Mouse (Mus musculus) midbrain, embryonic 13.5 days (tissue): ENCODE measurements at regions not wholly inside any gene's neighbourhood (a gene's known extent, or its start where the extent isn't known, plus 50 kb on each side); places are given as distances from the start of the nearest gene placed in this dataset.
A peak's percentile ranks its signal among the peaks of the same experiment; 100 is the strongest.

ENCODE experiments used
- ATAC-seq: fragments of 200-750 bp; cut with Nextera tagmentation; 2 replicates; pipeline ENCODE4 v1.8.0; 2017; ENCODE audit warnings: mild to moderate bottlenecking, moderate TSS enrichment, moderate library complexity
- H3K27ac ChIP-seq: fragments of 300-500 bp; sonication (generic); 2 replicates; pipeline ENCODE4 v1.5.1; 2015; ENCODE audit warnings: inconsistent platforms, mild to moderate bottlenecking, moderate library complexity
- H3K27me3 ChIP-seq: fragments of 300-500 bp; sonication (generic); 2 replicates; pipeline ENCODE4 v1.6.1; 2015; ENCODE audit warnings: mild to moderate bottlenecking, inconsistent platforms
- H3K36me3 ChIP-seq: fragments of 300-500 bp; sonication (generic); 2 replicates; pipeline ENCODE4 v1.6.1; 2015; ENCODE audit warnings: mild to moderate bottlenecking, inconsistent platforms
- H3K4me1 ChIP-seq: fragments of 300-500 bp; sonication (generic); replicated peaks from 2 replicates; pipeline ENCODE4 v1.6.1; 2015; ENCODE audit warnings: inconsistent platforms
- H3K4me2 ChIP-seq: fragments of 300-500 bp; sonication (generic); replicated peaks from 2 replicates; pipeline ENCODE4 v1.6.1; 2015; ENCODE audit warnings: moderate library complexity, mild to moderate bottlenecking, inconsistent platforms
- H3K4me3 ChIP-seq: fragments of 300-500 bp; sonication (generic); replicated peaks from 2 replicates; pipeline ENCODE4 v1.5.1; 2015; ENCODE audit warnings: mild to moderate bottlenecking, inconsistent platforms
- H3K9ac ChIP-seq: fragments of 300-500 bp; sonication (generic); replicated peaks from 2 replicates; pipeline ENCODE4 v1.6.1; 2015; ENCODE audit warnings: mild to moderate bottlenecking, inconsistent platforms
- H3K9me3 ChIP-seq: fragments of 300-500 bp; sonication (generic); 2 replicates; pipeline ENCODE4 v1.6.1; 2016; ENCODE audit warnings: mild to moderate bottlenecking, inconsistent platforms
- WGBS: fragments of 180-500 bp; shearing (Covaris S2); methylation state at CpG from one replicate; pipeline ENCODE4 v1.1.7; 2015; 5-methylcytosine and 5-hydroxymethylcytosine counted together

DNA sequence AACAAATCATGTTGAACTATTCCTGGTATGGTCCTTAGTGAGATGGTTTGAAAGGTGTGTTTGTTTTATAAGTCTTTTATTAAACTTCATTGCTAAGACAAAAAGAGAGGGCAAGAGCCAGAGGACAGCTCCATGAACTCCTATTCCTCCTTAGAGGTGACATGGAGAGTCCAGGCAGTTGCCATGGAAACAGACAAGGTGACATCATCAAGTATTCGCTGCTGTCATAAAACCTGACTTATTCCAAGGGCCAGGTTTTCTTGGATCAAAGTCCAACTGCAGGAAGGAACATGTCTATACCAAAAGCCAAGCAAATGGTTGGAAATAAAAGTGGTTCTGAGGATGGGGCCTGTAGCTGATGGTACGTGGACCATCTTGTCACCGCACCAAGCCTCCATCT, 383.0 kb upstream of the Sall1 start:
- Histone ChIP-seq H3K4me3 (no peak overlapping the region), H3K4me2 (no peak overlapping the region), H3K27me3 (no peaks in the 10 kb centered on the region), H3K36me3 (no peaks in the 10 kb centered on the region), H3K27ac (no peak overlapping the region), H3K9ac (no peak overlapping the region), H3K4me1 (no peaks in the 10 kb centered on the region), H3K9me3 (no peaks in the 10 kb centered on the region)
- WGBS: 94% methylated on average over 3 of the region's 3 CpGs
- ATAC-seq: no peak

GRCm38 (mm10) chr8:89415287-89415686, 371.3 kb upstream of the Sall1 start:
- Histone ChIP-seq H3K27me3 (no peaks in the 10 kb centered on the region), H3K9ac (no peak overlapping the region), H3K9me3 (no peaks in the 10 kb centered on the region), H3K36me3 (no peaks in the 10 kb centered on the region), H3K4me3 (no peak overlapping the region), H3K27ac (no peak overlapping the region), H3K4me2 (no peak overlapping the region), H3K4me1 (0 out of 2 replicates have a peak, but pooled peaks cover 3% of the 10 kb centered on the region)
- 89% methylated on average over 2 of the region's 2 CpGs for WGBS
- ATAC-seq: no peak

- Histone ChIP-seq H3K36me3 (no peaks in the 10 kb centered on the region), H3K4me2 (no peak overlapping the region), H3K4me3 (no peak overlapping the region), H3K9me3 (no peaks in the 10 kb centered on the region), H3K27me3 (no peaks in the 10 kb centered on the region), H3K27ac (no peak overlapping the region), H3K4me1 (0 out of 2 replicates have a peak, but pooled peaks cover 3% of the 10 kb centered on the region), H3K9ac (no peak overlapping the region)
- ATAC-seq: no peak
- 78% methylated on average over 8 of the region's 8 CpGs for WGBS
Measured at GRCm38 (mm10) chr8:89412500-89412899, 368.5 kb upstream of the Sall1 start.

GRCm38 (mm10) chr8:89412046-89412445, 368.1 kb upstream of the Sall1 start:
- 40% methylated on average over 7 of the region's 7 CpGs for WGBS
- Histone ChIP-seq H3K4me2 (no peak overlapping the region), H3K36me3 (no peaks in the 10 kb centered on the region), H3K27ac (no peak overlapping the region), H3K4me1 (0 out of 2 replicates have a peak, but pooled peaks cover 3% of the 10 kb centered on the region), H3K9ac (no peak overlapping the region), H3K9me3 (no peaks in the 10 kb centered on the region), H3K4me3 (no peak overlapping the region), H3K27me3 (no peaks in the 10 kb centered on the region)
- no peak for ATAC-seq

- Histone ChIP-seq H3K4me2 (no peak overlapping the region), H3K9ac (no peak overlapping the region), H3K36me3 (no peaks in the 10 kb centered on the region), H3K27me3 (no peaks in the 10 kb centered on the region), H3K9me3 (no peaks in the 10 kb centered on the region), H3K4me3 (no peak overlapping the region), H3K27ac (no peak overlapping the region), H3K4me1 (no peaks in the 10 kb centered on the region)
- 91% methylated on average over 5 of the region's 5 CpGs for WGBS
- no peak for ATAC-seq
Measured at GRCm38 (mm10) chr8:89406688-89407087, 362.7 kb upstream of the Sall1 start.

DNA sequence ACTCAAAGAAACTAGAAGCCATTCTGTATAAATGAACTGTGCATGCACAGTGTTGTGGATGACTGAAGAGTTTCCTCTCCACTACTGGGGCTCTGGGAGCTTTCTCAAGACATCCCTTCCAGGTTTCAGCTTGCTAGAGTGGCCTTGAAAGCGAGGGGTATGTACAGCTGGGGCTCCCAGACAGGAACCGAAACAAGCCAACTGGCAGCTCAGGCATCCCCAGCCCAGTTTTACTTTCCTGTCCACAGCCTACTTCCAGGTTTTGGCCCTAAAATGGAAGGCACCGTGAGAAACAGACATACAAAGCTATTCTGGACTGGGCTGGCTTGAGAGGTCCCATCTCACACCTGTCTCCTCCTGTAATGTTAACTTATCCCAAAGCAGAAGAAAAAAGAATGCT, 360.3 kb upstream of the Sall1 start:
- 94% methylated on average over 3 of the region's 3 CpGs for WGBS

GRCm38 (mm10) chr8:89396673-89397072, 352.7 kb upstream of the Sall1 start:
- ATAC-seq: no peak
- Histone ChIP-seq H3K4me3 (no peak overlapping the region), H3K4me1 (no peaks in the 10 kb centered on the region), H3K4me2 (no peak overlapping the region), H3K27me3 (no peaks in the 10 kb centered on the region), H3K27ac (no peak overlapping the region), H3K36me3 (no peaks in the 10 kb centered on the region), H3K9me3 (no peaks in the 10 kb centered on the region), H3K9ac (no peak overlapping the region)

More for the DNA sequence above, 360.3 kb upstream of the Sall1 start:
- H3K27me3 ChIP-seq: no peaks in the 10 kb centered on the region
- no peak overlapping the region for H3K9ac ChIP-seq
- no peaks in the 10 kb centered on the region for H3K36me3 ChIP-seq
- ATAC-seq: no peak
- H3K9me3 ChIP-seq: no peaks in the 10 kb centered on the region
- H3K4me3 ChIP-seq: no peak overlapping the region
- no peaks in the 10 kb centered on the region for H3K4me1 ChIP-seq
- H3K27ac ChIP-seq: no peak overlapping the region
- no peak overlapping the region for H3K4me2 ChIP-seq

DNA sequence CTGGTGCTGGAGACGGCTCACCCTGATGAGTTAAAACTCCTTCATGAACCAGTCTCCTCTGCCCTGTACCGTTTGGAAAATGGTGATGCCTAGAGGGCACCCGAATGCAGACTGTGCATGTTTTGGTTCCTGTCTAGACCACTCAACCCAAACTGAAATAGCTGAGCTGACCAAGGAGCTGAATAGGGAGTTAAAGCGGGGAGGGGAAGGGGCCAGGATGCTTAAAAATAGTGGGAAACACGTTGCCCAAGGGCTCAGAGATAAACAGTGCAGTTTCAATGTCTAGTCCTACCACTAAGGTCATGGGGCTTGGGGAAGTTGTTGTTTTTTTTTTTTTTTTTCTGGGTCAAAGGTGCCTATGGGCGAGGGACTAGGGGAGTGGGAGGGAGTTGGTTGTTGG, 348.8 kb upstream of the Sall1 start:
- no peak overlapping the region for H3K9ac ChIP-seq
- H3K27me3 ChIP-seq: no peaks in the 10 kb centered on the region
- H3K4me2 ChIP-seq: no peak overlapping the region
- 86% methylated on average over 6 of the region's 6 CpGs for WGBS
- H3K27ac ChIP-seq: no peak overlapping the region
- no peak for ATAC-seq
- no peak overlapping the region for H3K4me3 ChIP-seq
- H3K36me3 ChIP-seq: no peaks in the 10 kb centered on the region
- no peaks in the 10 kb centered on the region for H3K9me3 ChIP-seq
- H3K4me1 ChIP-seq: peaks cover 10% of the 10 kb centered on the region

- 40% methylated on average over 6 of the region's 6 CpGs for WGBS
- no peak for ATAC-seq
Measured at GRCm38 (mm10) chr8:89388761-89389160, 344.8 kb upstream of the Sall1 start.

GRCm38 (mm10) chr8:89387295-89387694, 343.3 kb upstream of the Sall1 start:
- Histone ChIP-seq H3K4me3 (no peak overlapping the region), H3K36me3 (no peaks in the 10 kb centered on the region), H3K9ac (no peak overlapping the region), H3K27me3 (0 out of 2 replicates have a peak, but pooled peaks cover 3% of the 10 kb centered on the region), H3K4me1 (peaks cover 38% of the 10 kb centered on the region), H3K4me2 (peak overlapping the region; percentile 27; the same call in 1 of the 2 replicates), H3K27ac (no peak overlapping the region), H3K9me3 (no peaks in the 10 kb centered on the region)
- WGBS: 16% methylated on average over 8 of the region's 8 CpGs
- ATAC-seq: no peak

More at GRCm38 (mm10) chr8:89388761-89389160, 344.8 kb upstream of the Sall1 start:
- H3K36me3 ChIP-seq: no peaks in the 10 kb centered on the region
- H3K27me3 ChIP-seq: 0 out of 2 replicates have a peak, but pooled peaks cover 3% of the 10 kb centered on the region
- no peak overlapping the region for H3K4me2 ChIP-seq
- no peak overlapping the region for H3K27ac ChIP-seq
- H3K4me3 ChIP-seq: no peak overlapping the region
- H3K9ac ChIP-seq: no peak overlapping the region
- H3K4me1 ChIP-seq: peaks cover 30% of the 10 kb centered on the region
- H3K9me3 ChIP-seq: no peaks in the 10 kb centered on the region

- Histone ChIP-seq H3K4me2 (no peak overlapping the region), H3K27ac (no peak overlapping the region), H3K4me1 (peaks cover 38% of the 10 kb centered on the region), H3K4me3 (no peak overlapping the region), H3K9me3 (no peaks in the 10 kb centered on the region), H3K9ac (no peak overlapping the region), H3K36me3 (no peaks in the 10 kb centered on the region), H3K27me3 (0 out of 2 replicates have a peak, but pooled peaks cover 3% of the 10 kb centered on the region)
- WGBS: 81% methylated on average over 5 of the region's 5 CpGs
- no peak for ATAC-seq
Measured at GRCm38 (mm10) chr8:89385028-89385427, 341.1 kb upstream of the Sall1 start.

DNA sequence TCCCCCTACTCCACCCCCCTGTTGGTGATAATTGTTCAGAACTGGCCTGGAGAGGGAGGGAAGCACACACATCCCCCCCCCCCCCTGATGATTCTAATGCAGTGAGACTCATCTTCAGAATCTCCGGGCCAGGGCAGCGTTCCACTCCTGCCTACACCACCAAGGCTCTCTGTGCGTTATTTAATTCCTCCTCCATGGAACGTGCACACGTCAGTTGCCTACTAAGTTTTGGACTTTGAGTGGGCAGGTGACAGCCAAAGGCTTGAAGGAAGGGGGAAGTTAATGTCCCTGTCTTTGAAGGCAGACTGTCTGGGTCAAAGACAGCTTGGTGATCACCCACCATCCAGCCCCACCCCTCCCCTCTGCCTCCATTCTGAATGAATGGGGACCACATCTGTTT, 339.8 kb upstream of the Sall1 start:
- H3K27me3 ChIP-seq: 0 out of 2 replicates have a peak, but pooled peaks cover 3% of the 10 kb centered on the region
- no peaks in the 10 kb centered on the region for H3K9me3 ChIP-seq
- no peak overlapping the region for H3K4me3 ChIP-seq
- no peak overlapping the region for H3K9ac ChIP-seq
- H3K36me3 ChIP-seq: no peaks in the 10 kb centered on the region
- peaks cover 38% of the 10 kb centered on the region for H3K4me1 ChIP-seq
- no peak for ATAC-seq
- 40% methylated on average over 5 of the region's 5 CpGs for WGBS
- H3K27ac ChIP-seq: no peak overlapping the region
- H3K4me2 ChIP-seq: no peak overlapping the region
